Mouse (Mus musculus): ENCODE results near the gene Ptpn11. TPM values are rescaled to one million over a fixed set of nuclear protein-coding genes. Genes with fewer than 3 reads are reported as not detected.

The Ptpn11 gene
- polyA plus RNA-seq, 1 experiment from 2014 or later = 10.6 TPM

GRCm38 (mm10) chr5:121166884-121167283 lies 24.3 kb downstream of the Ptpn11 start:
- Histone ChIP-seq H3K4me2 (ENCODE audit: low read depth, low read length) (no peak overlapping the region), H3K9ac (replicated peaks) (no peak overlapping the region), H3K27ac (ENCODE audit: low read depth) (no peak overlapping the region), H3K36me3 (replicated peaks; ENCODE audit: insufficient read depth, low read length) (peaks cover 68% of the 10 kb centered on the region), H3K9me3 (ENCODE audit: low read length) (no peaks in the 10 kb centered on the region), H3K27me3 (ENCODE audit: insufficient read depth, low read length) (no peaks in the 10 kb centered on the region), H3K4me1 (ENCODE audit: insufficient read depth) (no peaks in the 10 kb centered on the region), H3K4me3 (ENCODE audit: low read depth, low read length) (no peak overlapping the region)
- no peak for ATAC-seq
- 91% methylated on average over 6 of the region's 6 CpGs for WGBS (ENCODE audit: insufficient replicate concordance)
- no peak for TF ChIP-seq EP300 (IDR thresholded peaks at IDR 0.05; ENCODE audit: low read depth)
- no peak for TF ChIP-seq CTCF (IDR thresholded peaks at IDR 0.05; ENCODE audit: low read depth)
- DNase-seq = no peak

GRCm38 (mm10) chr5:121162923-121163322 lies 28.3 kb downstream of the Ptpn11 start:
- no peak for DNase-seq
- H3K36me3 ChIP-seq (replicated peaks; ENCODE audit: insufficient read depth, low read length) = peaks cover 74% of the 10 kb centered on the region
- WGBS (ENCODE audit: insufficient replicate concordance) = 83% methylated on average over 7 of the region's 7 CpGs

GRCm38 (mm10) chr5:121162285-121162684 lies 28.9 kb downstream of the Ptpn11 start:
- 84% methylated on average over 5 of the region's 5 CpGs for WGBS (ENCODE audit: insufficient replicate concordance)
- Histone ChIP-seq H3K9me3 (ENCODE audit: low read length) (no peaks in the 10 kb centered on the region), H3K27ac (ENCODE audit: low read depth) (no peak overlapping the region), H3K36me3 (replicated peaks; ENCODE audit: insufficient read depth, low read length) (peaks cover 75% of the 10 kb centered on the region), H3K4me1 (ENCODE audit: insufficient read depth) (no peaks in the 10 kb centered on the region), H3K4me3 (ENCODE audit: low read depth, low read length) (no peak overlapping the region), H3K9ac (replicated peaks) (no peak overlapping the region), H3K4me2 (ENCODE audit: low read depth, low read length) (no peak overlapping the region), H3K27me3 (ENCODE audit: insufficient read depth, low read length) (no peaks in the 10 kb centered on the region)
- DNase-seq = no peak
- no peak for ATAC-seq
- TF ChIP-seq CTCF (IDR thresholded peaks at IDR 0.05; ENCODE audit: low read depth) = no peak
- no peak for TF ChIP-seq EP300 (IDR thresholded peaks at IDR 0.05; ENCODE audit: low read depth)

More at GRCm38 (mm10) chr5:121162923-121163322, 28.3 kb downstream of the Ptpn11 start:
- H3K27me3 ChIP-seq (ENCODE audit: insufficient read depth, low read length) = no peaks in the 10 kb centered on the region
- no peak for ATAC-seq
- no peaks in the 10 kb centered on the region for H3K9me3 ChIP-seq (ENCODE audit: low read length)
- no peak for TF ChIP-seq EP300 (IDR thresholded peaks at IDR 0.05; ENCODE audit: low read depth)
- no peak for TF ChIP-seq CTCF (IDR thresholded peaks at IDR 0.05; ENCODE audit: low read depth)
- H3K27ac ChIP-seq (ENCODE audit: low read depth) = no peak overlapping the region
- H3K4me1 ChIP-seq (ENCODE audit: insufficient read depth) = no peaks in the 10 kb centered on the region
- no peak overlapping the region for H3K4me2 ChIP-seq (ENCODE audit: low read depth, low read length)
- H3K9ac ChIP-seq (replicated peaks) = no peak overlapping the region
- H3K4me3 ChIP-seq (ENCODE audit: low read depth, low read length) = no peak overlapping the region

- WGBS (ENCODE audit: insufficient replicate concordance) = 83% methylated on average over 7 of the region's 7 CpGs
- ATAC-seq = no peak
- H3K4me1 ChIP-seq (ENCODE audit: insufficient read depth) = no peaks in the 10 kb centered on the region
- H3K9ac ChIP-seq (replicated peaks) = no peak overlapping the region
- DNase-seq = no peak
- H3K27ac ChIP-seq (ENCODE audit: low read depth) = no peak overlapping the region
- H3K27me3 ChIP-seq (ENCODE audit: insufficient read depth, low read length) = no peaks in the 10 kb centered on the region
- H3K4me2 ChIP-seq (ENCODE audit: low read depth, low read length) = no peak overlapping the region
- H3K4me3 ChIP-seq (ENCODE audit: low read depth, low read length) = no peak overlapping the region
- TF ChIP-seq CTCF (IDR thresholded peaks at IDR 0.05; ENCODE audit: low read depth) (no peak), EP300 (IDR thresholded peaks at IDR 0.05; ENCODE audit: low read depth) (no peak)
- no peaks in the 10 kb centered on the region for H3K9me3 ChIP-seq (ENCODE audit: low read length)
- H3K36me3 ChIP-seq (replicated peaks; ENCODE audit: insufficient read depth, low read length) = peaks cover 74% of the 10 kb centered on the region
Observed at GRCm38 (mm10) chr5:121158966-121159365, 32.2 kb downstream of the Ptpn11 start.

- WGBS (ENCODE audit: insufficient replicate concordance) = 83% methylated on average over 5 of the region's 5 CpGs
- DNase-seq = no peak
- H3K27ac ChIP-seq (ENCODE audit: low read depth) = no peak overlapping the region
- H3K9ac ChIP-seq (replicated peaks) = no peak overlapping the region
- H3K4me1 ChIP-seq (ENCODE audit: insufficient read depth) = no peaks in the 10 kb centered on the region
- H3K9me3 ChIP-seq (ENCODE audit: low read length) = no peaks in the 10 kb centered on the region
- peaks cover 73% of the 10 kb centered on the region for H3K36me3 ChIP-seq (replicated peaks; ENCODE audit: insufficient read depth, low read length)
- no peak for ATAC-seq
- no peaks in the 10 kb centered on the region for H3K27me3 ChIP-seq (ENCODE audit: insufficient read depth, low read length)
- no peak overlapping the region for H3K4me3 ChIP-seq (ENCODE audit: low read depth, low read length)
- H3K4me2 ChIP-seq (ENCODE audit: low read depth, low read length) = no peak overlapping the region
- TF ChIP-seq CTCF (IDR thresholded peaks at IDR 0.05; ENCODE audit: low read depth) = no peak
- TF ChIP-seq EP300 (IDR thresholded peaks at IDR 0.05; ENCODE audit: low read depth) = no peak
Observed at GRCm38 (mm10) chr5:121157489-121157888, 33.7 kb downstream of the Ptpn11 start.

GRCm38 (mm10) chr5:121157017-121157416 lies 34.2 kb downstream of the Ptpn11 start:
- Histone ChIP-seq H3K36me3 (replicated peaks; ENCODE audit: insufficient read depth, low read length) (peaks cover 73% of the 10 kb centered on the region), H3K9ac (replicated peaks) (no peak overlapping the region), H3K27ac (ENCODE audit: low read depth) (no peak overlapping the region), H3K4me3 (ENCODE audit: low read depth, low read length) (no peak overlapping the region), H3K27me3 (ENCODE audit: insufficient read depth, low read length) (no peaks in the 10 kb centered on the region), H3K4me2 (ENCODE audit: low read depth, low read length) (no peak overlapping the region), H3K9me3 (ENCODE audit: low read length) (no peaks in the 10 kb centered on the region), H3K4me1 (ENCODE audit: insufficient read depth) (no peaks in the 10 kb centered on the region)
- TF ChIP-seq EP300 (IDR thresholded peaks at IDR 0.05; ENCODE audit: low read depth) (no peak), CTCF (IDR thresholded peaks at IDR 0.05; ENCODE audit: low read depth) (no peak)
- 65% methylated on average over 2 of the region's 2 CpGs for WGBS (ENCODE audit: insufficient replicate concordance)
- DNase-seq (no peak), ATAC-seq (no peak)

GRCm38 (mm10) chr5:121156121-121156520 lies 35.1 kb downstream of the Ptpn11 start:
- H3K27ac ChIP-seq (ENCODE audit: low read depth) = no peak overlapping the region
- H3K36me3 ChIP-seq (replicated peaks; ENCODE audit: insufficient read depth, low read length) = peaks cover 72% of the 10 kb centered on the region
- TF ChIP-seq EP300 (IDR thresholded peaks at IDR 0.05; ENCODE audit: low read depth) = no peak
- no peak for TF ChIP-seq CTCF (IDR thresholded peaks at IDR 0.05; ENCODE audit: low read depth)
- no peaks in the 10 kb centered on the region for H3K4me1 ChIP-seq (ENCODE audit: insufficient read depth)
- no peak overlapping the region for H3K4me3 ChIP-seq (ENCODE audit: low read depth, low read length)
- no peak for DNase-seq
- no peaks in the 10 kb centered on the region for H3K9me3 ChIP-seq (ENCODE audit: low read length)
- no peak for ATAC-seq
- no peaks in the 10 kb centered on the region for H3K27me3 ChIP-seq (ENCODE audit: insufficient read depth, low read length)
- no peak overlapping the region for H3K9ac ChIP-seq (replicated peaks)
- 94% methylated on average over 4 of the region's 4 CpGs for WGBS (ENCODE audit: insufficient replicate concordance)
- no peak overlapping the region for H3K4me2 ChIP-seq (ENCODE audit: low read depth, low read length)
